Mouse (Mus musculus) inflammation-experienced regulatory T-cells, adult 6 months (primary cell): ENCODE results near the gene Fmnl1. TPM values are rescaled to one million over a fixed set of nuclear protein-coding genes. Genes with fewer than 3 reads are reported as not detected.

Experiments
- ATAC-seq: one replicate; pipeline ENCODE4 v1.8.0; 2017
- polyA plus RNA-seq, 3 experiments: library from polyadenylated mRNA; unstranded; fragments of 100-300 nt; shearing (Covaris generic); gene quantifications; one replicate each; pipeline ENCODE4 v1.2.1; 2017

Gene Fmnl1
- polyA plus RNA-seq, 3 experiments from 2014 or later: 52.9 to 64.4 (median 60.6) TPM

GRCm38 (mm10) chr11:103161449-103161848 is 9.5 kb upstream of the Fmnl1 start:
- ATAC-seq: no peak

DNA sequence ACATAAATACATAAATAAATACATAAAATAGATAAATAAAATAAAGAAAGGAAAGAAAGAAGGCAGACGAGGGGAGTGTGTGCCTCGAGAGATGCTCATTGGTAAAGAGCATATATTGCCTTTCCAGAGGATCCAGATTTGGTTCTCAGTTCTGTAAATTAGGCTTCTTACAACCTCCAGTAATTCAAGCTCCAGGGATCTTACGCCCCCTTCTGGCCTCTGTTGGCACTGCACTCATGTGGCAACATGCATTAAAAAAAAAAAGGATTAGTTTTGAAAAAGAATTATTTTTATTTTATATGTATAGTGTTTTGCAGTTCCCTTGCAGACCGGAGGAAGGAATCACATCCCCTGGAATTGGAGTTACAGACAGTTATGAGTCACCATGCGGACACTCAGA is 8.8 kb upstream of the Fmnl1 start:
- no peak for ATAC-seq

DNA sequence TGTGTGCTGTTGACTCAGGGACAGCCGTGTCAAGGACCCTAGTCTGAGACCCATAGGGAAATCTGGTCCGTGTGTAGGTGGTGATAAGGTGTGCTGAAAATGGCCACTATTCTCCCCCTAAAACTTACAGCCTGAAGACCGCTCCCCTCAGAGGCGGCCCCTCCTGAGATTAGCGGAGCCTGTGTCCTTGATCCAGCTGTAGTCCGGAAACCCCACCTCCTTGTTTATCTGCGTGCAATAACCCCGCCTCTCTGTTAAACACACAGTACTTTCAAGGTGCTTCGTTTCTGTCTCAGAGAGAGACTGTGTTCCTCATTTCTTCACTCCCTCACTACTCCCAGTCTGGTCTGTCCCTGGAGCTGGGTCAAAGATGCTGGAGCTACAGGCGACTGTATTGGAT is 6.5 kb upstream of the Fmnl1 start:
- ATAC-seq: no peak

DNA sequence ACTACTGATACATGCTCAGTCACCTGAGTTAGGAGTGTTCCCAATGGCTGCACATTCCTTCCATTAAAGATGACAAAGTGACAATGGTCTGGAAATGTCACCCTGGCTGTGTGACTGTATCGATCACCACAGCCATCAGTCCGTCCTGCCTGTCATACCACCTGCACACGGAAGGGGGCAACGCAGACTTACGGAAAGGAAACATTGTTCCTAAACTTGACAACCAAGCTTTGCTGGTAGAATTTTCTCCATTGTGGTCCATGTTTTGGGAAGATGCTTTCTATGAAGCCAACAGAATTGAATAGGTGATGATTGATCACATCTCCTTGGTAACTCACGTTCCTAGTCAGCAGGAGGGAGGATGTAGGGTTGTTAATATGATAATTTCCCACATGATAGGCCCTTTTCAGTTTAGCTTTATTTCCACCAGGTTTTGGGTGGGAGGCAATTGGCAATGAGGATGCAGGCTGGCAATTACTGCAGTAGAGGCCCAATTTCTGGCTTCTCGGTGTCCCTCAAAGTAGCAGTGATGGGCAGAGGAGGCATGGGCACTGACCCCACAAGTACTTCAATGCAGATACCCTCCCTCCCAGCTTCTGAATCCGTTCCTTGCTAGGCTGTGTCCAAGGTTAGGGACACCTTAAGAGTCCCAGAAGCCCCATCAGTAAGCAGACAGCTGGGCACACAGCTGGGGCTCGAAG is 2.1 kb upstream of the Fmnl1 start:
- peak; percentile 57 for ATAC-seq

DNA sequence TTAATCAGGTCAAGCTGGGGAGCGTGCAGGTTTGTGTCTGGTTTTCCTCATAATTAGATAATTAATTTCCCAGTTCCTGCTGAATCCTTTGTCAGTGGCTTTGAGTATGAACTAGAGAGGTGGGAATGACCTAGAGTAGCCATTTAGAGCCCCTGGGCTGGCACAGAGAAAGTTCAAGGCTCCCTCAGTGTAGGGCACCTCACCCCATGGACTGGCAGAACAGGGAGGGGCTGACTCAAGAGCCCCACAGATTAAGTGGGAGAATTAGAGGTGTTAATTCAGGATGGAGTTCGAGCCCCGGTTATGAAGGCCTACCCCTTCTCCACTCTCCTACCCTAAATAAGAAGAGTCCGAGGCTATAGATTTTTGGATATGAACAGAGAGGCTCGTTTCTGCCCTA is 1.2 kb upstream of the Fmnl1 start:
- ATAC-seq: no peak

GRCm38 (mm10) chr11:103170111-103170493 is 805 bp upstream of the Fmnl1 start:
- no peak for ATAC-seq

GRCm38 (mm10) chr11:103171286-103171620 is 346 bp downstream of the Fmnl1 start:
- ATAC-seq: no peak

DNA sequence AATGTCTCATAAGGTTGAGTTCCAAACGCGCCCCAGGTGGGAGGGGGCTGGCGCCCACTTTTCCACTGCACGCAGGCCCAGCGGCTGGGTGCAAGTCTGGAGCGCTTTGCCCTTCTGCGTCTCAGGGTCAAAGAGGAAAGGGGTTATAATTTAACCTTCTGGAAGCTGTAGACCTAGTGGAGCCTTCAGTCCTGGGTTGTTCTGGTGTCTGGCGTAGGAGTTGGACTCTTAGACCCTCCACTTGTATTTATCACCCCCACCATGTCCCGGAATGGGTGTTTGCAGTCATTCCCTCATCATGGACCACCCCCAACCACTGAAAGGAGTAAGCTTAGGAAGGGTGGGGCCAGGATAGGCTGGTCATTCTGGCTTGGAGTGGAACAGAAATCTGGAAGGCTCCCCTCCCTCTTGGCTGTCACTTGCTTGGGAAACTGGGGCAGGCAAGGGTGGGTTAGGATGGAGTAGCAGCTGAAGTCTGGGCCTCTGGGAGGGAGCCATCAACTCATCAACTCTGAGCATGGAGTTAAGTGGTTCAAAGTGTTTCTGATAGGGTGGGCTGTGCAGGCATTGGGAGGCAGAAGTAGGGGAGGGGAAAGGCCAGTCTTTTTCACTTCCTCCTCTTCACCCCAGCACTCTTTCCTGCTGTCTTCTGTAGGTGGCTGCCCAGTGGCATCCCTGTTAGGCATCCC is 940 bp downstream of the Fmnl1 start:
- no peak for ATAC-seq

- ATAC-seq: no peak
Measured at GRCm38 (mm10) chr11:103172392-103173040, 1.6 kb downstream of the Fmnl1 start.

DNA sequence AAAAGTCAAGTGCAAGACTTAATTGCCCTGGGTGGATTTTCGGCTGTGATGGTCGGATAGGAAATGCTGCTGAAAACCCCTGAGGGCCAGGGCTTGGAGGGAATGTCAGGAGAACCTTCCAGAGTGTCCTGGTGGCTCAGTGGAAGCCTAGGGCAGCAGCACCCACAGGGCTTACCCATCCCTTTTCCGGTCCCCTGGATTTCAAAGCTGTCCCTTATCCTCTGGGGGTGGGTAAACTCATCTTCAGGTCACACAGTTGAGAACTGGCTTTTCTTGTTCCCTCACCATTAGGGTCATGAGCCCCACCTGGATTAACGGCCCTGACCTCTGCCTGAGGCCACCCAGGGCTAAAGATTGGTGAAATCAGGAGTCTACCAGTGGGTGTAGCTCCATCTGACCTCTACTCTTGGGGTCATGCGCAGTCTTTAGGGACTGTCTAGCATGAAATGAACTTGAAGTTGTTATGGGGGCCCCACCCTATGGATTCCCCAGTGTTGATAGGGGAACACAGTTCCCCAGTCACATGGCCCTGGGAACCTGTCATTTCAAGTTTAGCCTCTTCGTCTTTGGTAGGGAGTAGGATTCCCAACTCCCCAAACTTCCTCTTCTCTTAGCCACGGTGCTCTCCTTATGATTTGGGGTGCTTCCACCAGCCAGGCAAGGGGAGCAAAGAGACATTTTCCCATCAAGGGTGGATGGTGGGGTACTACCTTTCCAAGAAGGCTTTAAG is 2.3 kb downstream of the Fmnl1 start:
- no peak for ATAC-seq

DNA sequence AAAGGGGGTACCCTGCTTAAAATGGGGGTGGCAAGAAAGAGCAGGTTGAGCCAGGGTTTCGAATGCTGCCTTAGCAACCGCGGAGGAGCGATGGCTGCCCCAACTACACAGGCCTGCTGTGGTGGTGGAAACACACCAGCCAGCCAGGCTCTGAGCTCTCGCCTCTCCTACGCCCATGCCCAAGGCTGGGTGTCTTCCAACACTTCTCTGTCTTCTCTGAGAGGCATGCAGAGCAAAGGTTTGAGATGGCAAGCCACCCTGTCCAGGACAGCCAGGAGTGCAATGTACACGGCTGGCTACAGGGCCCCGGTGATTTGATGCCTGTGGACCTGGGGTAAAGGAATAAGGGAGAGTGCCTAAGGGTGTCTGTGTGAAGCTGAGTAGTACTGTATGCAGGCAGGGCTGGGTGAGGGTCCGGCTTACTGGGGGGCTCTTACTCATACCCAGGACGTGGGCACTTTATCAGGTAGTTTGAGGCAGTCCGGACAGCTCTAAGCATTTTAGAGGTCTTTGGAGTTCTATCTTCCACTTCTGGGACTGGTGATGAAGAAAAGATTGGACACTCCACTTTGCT is 3.0 kb downstream of the Fmnl1 start:
- ATAC-seq: no peak

DNA sequence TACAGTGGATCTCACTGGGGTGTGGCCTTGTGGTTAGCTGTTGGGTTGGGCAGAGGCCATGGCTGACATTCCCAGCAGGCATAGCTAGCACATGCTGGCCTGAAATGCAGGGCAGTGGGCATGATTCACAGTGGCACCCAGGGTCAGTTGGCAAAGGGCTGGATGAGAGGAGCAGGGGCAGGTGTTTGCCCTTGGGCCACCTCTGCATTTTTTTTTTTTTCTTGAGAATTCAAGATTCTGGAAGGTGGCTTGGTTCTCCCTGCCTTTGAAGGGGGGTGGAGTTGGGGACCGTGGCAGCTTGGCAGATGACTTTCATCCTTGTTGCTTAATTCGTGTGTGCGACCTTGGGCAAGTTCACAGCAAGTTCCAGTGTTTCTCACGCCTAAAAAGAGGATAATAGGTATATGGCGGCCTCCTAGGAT is 3.5 kb downstream of the Fmnl1 start:
- ATAC-seq: no peak

GRCm38 (mm10) chr11:103174891-103175391 is 4.0 kb downstream of the Fmnl1 start:
- ATAC-seq: peak; percentile 92

- ATAC-seq: no peak
Measured at GRCm38 (mm10) chr11:103175688-103176442, 5.0 kb downstream of the Fmnl1 start.

DNA sequence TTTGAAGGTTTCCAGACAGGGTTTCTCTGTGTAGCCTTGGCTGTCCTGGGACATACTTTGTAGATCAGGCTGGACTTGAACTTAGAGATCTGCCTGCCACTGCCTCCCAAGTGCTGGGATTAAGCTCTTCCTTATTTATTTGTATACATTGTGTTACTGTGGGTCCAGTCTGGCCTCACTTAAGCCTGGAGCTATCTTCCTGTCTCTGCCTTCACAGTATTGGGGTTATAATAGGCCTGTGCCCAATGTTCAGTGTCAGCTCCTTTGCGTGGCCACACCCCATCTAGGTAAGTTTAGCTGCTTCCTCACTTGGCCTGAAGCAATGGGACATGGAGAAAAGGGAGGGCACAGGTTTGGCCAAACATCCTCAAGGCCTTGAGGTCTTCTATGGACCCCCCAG is 5.6 kb downstream of the Fmnl1 start:
- no peak for ATAC-seq

- ATAC-seq: no peak
Measured at GRCm38 (mm10) chr11:103177216-103177615, 6.3 kb downstream of the Fmnl1 start.

DNA sequence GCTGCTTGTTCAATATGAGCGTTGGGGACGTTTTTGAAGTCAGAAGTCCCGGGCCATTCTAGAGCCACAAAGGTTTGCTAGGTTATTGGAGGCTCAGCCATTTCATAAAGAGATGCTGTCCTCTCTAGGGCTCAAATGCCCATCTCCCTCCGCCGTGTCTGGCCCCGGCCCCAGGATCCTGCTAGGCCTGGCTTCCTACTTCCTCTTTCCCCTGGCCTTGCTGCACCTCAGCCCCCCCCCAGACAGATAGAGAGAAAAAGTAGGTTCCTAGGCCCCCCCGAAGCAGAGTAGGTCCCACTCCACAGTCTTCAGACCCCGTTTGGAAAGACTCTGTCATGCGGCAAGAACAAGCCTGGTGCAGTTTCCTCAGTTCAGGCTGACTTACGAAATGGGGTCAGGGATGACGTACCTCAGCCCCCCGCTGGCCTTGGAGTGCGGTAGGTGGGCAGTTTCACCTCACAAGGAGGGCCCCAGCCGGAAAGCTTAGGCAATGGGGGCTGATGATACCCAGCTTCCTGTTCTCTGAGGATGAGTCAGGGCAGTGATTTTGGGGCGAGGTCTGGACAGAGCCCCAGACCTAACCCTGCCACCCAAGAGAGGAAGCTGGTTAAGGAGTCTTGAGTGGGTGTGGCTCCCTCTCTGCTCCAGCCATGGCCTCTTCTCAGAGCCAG is 7.0 kb downstream of the Fmnl1 start:
- no peak for ATAC-seq

- ATAC-seq: no peak
Measured at GRCm38 (mm10) chr11:103178748-103179147, 7.8 kb downstream of the Fmnl1 start.

- ATAC-seq: no peak
Measured at GRCm38 (mm10) chr11:103180426-103180825, 9.5 kb downstream of the Fmnl1 start.

DNA sequence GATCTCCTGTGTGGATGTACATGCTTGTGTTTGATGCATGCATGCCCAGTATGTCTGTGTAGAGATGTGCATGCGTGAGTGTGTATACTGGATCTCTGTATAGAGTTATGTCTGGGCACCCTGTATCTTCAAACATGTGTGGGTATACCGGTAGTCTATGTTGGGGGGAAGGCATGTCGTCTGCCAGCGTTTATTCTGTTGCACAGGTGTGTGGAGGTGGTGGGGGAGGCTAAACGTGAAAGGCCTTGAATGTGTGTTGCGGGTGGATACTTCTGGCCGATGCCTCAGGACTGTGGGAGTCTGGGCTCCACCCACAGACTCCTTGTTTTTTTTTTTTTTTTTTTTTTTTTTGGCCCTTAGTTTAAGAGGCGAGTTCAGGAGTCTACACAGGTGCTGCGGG is 10.4 kb downstream of the Fmnl1 start:
- ATAC-seq: no peak

GRCm38 (mm10) chr11:103181911-103182310 is 11.0 kb downstream of the Fmnl1 start:
- no peak for ATAC-seq
